Mouse (Mus musculus) thymus, adult 2 months (tissue): Measurements from ENCODE around the gene Hist1h4k.

ENCODE experiments used
- CTCF ChIP-seq: fragments of 200-500 bp; IDR thresholded peaks from 2 replicates; pipeline ENCODE4 v1.5.1; 2012; ENCODE audit warnings: mild to moderate bottlenecking, control low read depth, low read length, moderate library complexity, borderline replicate concordance; ENCODE audit not compliant: control insufficient read depth, poor library complexity, insufficient read depth; ENCODE audit errors: extremely low read depth
- POLR2A ChIP-seq: fragments of 200-500 bp; IDR thresholded peaks from 2 replicates; pipeline ENCODE4 v1.6.1; 2012; ENCODE audit warnings: mild to moderate bottlenecking, low read length, control low read depth, moderate library complexity; ENCODE audit not compliant: control insufficient read depth, poor library complexity, insufficient read depth; ENCODE audit errors: extremely low read depth

DNA sequence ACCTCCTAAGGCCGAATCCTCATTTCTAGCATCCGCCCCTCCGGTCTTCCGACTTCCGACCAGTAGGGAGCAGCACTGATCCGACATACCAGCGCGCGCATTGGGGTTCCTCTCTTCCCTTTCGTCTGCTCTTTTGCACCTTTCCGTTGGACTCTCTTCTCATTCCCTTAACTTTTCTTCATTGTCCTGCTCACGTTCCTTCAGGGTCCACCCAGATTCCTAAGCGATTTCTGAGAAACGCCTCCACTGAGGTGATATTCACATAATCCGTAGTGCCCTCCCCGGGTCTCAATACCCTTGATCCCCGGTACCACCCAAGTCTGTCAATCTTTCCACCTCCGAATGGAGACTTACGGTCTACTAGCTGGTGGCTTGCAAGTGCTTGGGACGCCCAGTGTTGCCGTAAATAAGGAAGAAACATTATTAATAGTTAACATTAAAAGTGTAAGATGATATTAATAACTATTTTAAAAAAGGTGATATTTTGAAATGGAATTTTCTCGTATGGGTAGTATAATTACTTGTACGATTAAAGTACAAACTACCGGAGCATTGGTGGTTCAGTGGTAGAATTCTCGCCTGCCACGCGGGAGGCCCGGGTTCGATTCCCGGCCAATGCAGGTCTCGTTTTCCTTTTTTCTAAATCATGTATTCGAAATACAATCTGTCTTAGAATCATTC lies 40.1 kb downstream of the Hist1h4k start:
- peak; percentile 76 for TF ChIP-seq CTCF
- TF ChIP-seq POLR2A, result no peak
